In the genomic region with DNA sequence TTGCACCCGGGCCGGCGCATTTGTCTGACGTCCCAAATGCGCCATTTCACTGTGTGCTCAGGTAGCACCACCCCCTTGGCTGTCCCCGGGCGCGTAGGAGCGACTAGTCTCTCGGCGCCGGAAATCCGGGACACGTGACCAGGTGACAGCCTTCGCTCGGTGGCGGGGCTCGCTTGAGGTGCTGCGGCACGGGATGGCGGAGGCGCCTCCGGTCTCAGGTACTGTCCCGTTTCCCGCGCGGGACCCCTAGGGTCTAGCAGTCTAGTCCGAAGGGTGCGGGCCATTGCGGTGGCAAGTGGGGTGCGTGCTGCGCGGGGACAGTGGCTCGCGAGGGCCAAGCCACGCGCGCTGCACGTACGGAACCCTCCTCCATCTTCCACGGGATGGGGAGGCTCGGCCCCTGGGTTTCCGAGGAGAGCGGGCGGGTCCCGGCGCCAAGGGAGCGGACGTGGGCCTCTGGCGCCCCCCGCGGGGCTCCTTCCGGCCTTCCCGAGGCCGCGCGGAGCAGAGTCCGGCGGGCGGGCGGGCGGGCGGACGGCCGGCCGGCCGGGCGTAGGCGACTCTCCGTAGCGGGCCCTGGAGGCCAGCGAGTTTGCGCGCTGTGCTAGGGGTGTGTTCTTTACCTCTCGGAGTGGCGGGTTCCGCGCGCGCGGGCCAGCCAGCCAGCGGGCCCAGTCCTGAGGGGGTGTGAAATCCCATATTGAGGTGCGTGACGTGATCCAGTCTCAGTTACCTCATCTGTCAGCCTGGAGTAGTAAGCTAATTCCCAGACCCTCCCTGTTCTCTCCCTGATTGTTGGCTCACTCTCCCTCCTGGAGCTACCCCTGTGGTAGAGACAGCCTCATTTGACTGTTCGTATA, we compare ENCODE assay signal across 8 mouse cellular contexts. TPM values are rescaled to one million over a fixed set of nuclear protein-coding genes. Genes with fewer than 3 reads are reported as not detected.
DNase-seq lines count a peak whose midpoint lies in the region; ATAC-seq and TF ChIP-seq lines count a peak whose summit lies in the region.

A gene (plus strand): TSS at position 65 of the 860 bp plus-strand sequence.

- ATAC-seq in embryonic facial prominence, embryonic 13.5 days (ENCODE audit: insufficient number of reproducible peaks, insufficient read depth, low FRiP score, low TSS enrichment, low read depth): peak; percentile 91
- peak; percentile 95 for ATAC-seq in limb, embryonic 13.5 days (ENCODE audit: low FRiP score, low read depth)
- peak; percentile 97 for ATAC-seq in midbrain, embryonic 16.5 days

- peaks cover 23% of the 10 kb centered on the region for H3K36me3 ChIP-seq in embryonic facial prominence, embryonic 13.5 days
- H3K36me3 ChIP-seq in heart, adult 2 months (ENCODE audit: control insufficient read depth, insufficient read depth, low read length): no peaks in the 10 kb centered on the region
- peaks cover 23% of the 10 kb centered on the region for H3K36me3 ChIP-seq in limb, embryonic 13.5 days
- H3K36me3 ChIP-seq in midbrain, embryonic 16.5 days (ENCODE audit: control insufficient read depth, insufficient read depth, low read length): no peaks in the 10 kb centered on the region

- H3K79me2 ChIP-seq in heart, adult 2 months (replicated peaks; ENCODE audit: control insufficient read depth, insufficient read depth, low read length): 0 out of 2 replicates have a peak, but pooled peaks cover 3% of the 10 kb centered on the region

- peak; percentile 96 for DNase-seq in 3134 (ENCODE audit: extremely low read depth, insufficient read length, low spot score)
- peak; percentile 98 to 99 for DNase-seq in adrenal gland, postnatal 36 days
- peak; percentile 95 to 96 for DNase-seq in heart, adult 2 months
- DNase-seq in kidney, adult 8-10 months: peak; percentile 95
- DNase-seq in spleen, postnatal 10 days (ENCODE audit: low spot score in 2 of 2): peak; percentile 89 to 96

- peak within 1 kb of the TSS; percentile 98 for H3K4me3 ChIP-seq in embryonic facial prominence, embryonic 13.5 days
- peak within 1 kb of the TSS; percentile 89 for H3K4me3 ChIP-seq in heart, adult 2 months
- peak within 1 kb of the TSS; percentile 97 for H3K4me3 ChIP-seq in limb, embryonic 13.5 days
- H3K4me3 ChIP-seq in midbrain, embryonic 16.5 days (ENCODE audit: low read depth, low read length): peak within 1 kb of the TSS; percentile 91

- peaks cover 21% of the 10 kb centered on the region for H3K4me1 ChIP-seq in embryonic facial prominence, embryonic 13.5 days
- H3K4me1 ChIP-seq in heart, adult 2 months (ENCODE audit: control insufficient read depth, insufficient read depth, low read length): peaks cover 3% of the 10 kb centered on the region
- peaks cover 25% of the 10 kb centered on the region for H3K4me1 ChIP-seq in limb, embryonic 13.5 days
- peaks cover 18% of the 10 kb centered on the region for H3K4me1 ChIP-seq in midbrain, embryonic 16.5 days (ENCODE audit: control insufficient read depth, insufficient read depth, low read length)

- under 1% methylated on average over 70 of the region's 85 CpGs for WGBS in embryonic facial prominence, embryonic 13.5 days
- WGBS in heart, adult 2 months: 2% methylated on average over 76 of the region's 85 CpGs
- WGBS in limb, embryonic 13.5 days: under 1% methylated on average over 84 of the region's 85 CpGs
- under 1% methylated on average over 69 of the region's 85 CpGs for WGBS in midbrain, embryonic 16.5 days

- peak within 1 kb of the TSS; percentile 92 for H3K27ac ChIP-seq in embryonic facial prominence, embryonic 13.5 days
- peak within 1 kb of the TSS; percentile 93 for H3K27ac ChIP-seq in heart, adult 2 months
- peak within 1 kb of the TSS; percentile 93 for H3K27ac ChIP-seq in limb, embryonic 13.5 days
- peak within 1 kb of the TSS; percentile 90 for H3K27ac ChIP-seq in midbrain, embryonic 16.5 days (ENCODE audit: low read length)

- no peaks in the 10 kb centered on the region for H3K9me3 ChIP-seq in embryonic facial prominence, embryonic 13.5 days
- H3K9me3 ChIP-seq in limb, embryonic 13.5 days: no peaks in the 10 kb centered on the region
- no peaks in the 10 kb centered on the region for H3K9me3 ChIP-seq in midbrain, embryonic 16.5 days (replicated peaks; ENCODE audit: control insufficient read depth, low read length, poor library complexity, severe bottlenecking)

- TF ChIP-seq POLR2A in heart, adult 2 months (IDR thresholded peaks at IDR 0.05; ENCODE audit: insufficient read depth, low read depth, low read length): peak; percentile 80

- 0 out of 2 replicates have a peak, but pooled peaks have one; percentile 26 for TF ChIP-seq EP300 in heart, adult 2 months (IDR thresholded peaks at IDR 0.05; ENCODE audit: insufficient read depth, low read depth, low read length)

- TF ChIP-seq CTCF in heart, adult 2 months (IDR thresholded peaks at IDR 0.05): no peak

- peak within 1 kb of the TSS; percentile 90 for H3K9ac ChIP-seq in embryonic facial prominence, embryonic 13.5 days
- peak within 1 kb of the TSS; percentile 85 for H3K9ac ChIP-seq in heart, adult 2 months (ENCODE audit: low read depth, low read length)
- peak within 1 kb of the TSS; percentile 88 for H3K9ac ChIP-seq in limb, embryonic 13.5 days
- H3K9ac ChIP-seq in midbrain, embryonic 16.5 days (ENCODE audit: low read depth, low read length): peak within 1 kb of the TSS; percentile 85

- intact Hi-C loops in heart, adult 2 months (cut with DNase I): loop anchor here (1.0 to 10.0 kb wide), 3 partner anchors 23 to 306 kb away; a partner anchor contains a TSS

- H3K27me3 ChIP-seq in embryonic facial prominence, embryonic 13.5 days: no peaks in the 10 kb centered on the region
- H3K27me3 ChIP-seq in heart, adult 2 months (ENCODE audit: control insufficient read depth, insufficient read depth, low read length): no peaks in the 10 kb centered on the region
- H3K27me3 ChIP-seq in limb, embryonic 13.5 days: no peaks in the 10 kb centered on the region
- H3K27me3 ChIP-seq in midbrain, embryonic 16.5 days (ENCODE audit: control insufficient read depth, insufficient read depth, low read depth, low read length): no peaks in the 10 kb centered on the region

- peak within 1 kb of the TSS; percentile 71 for H3K4me2 ChIP-seq in embryonic facial prominence, embryonic 13.5 days
- peak within 1 kb of the TSS; percentile 76 for H3K4me2 ChIP-seq in limb, embryonic 13.5 days (replicated peaks)
- H3K4me2 ChIP-seq in midbrain, embryonic 16.5 days (ENCODE audit: low read length): peak within 1 kb of the TSS; percentile 73

RNA-seq across cellular contexts. Expression of the gene that starts here (rescaled TPM):
- total RNA-seq in adrenal gland, postnatal 36 days (2021): 10 to 100 TPM; 75.5 to 97.1 TPM
- 101 and 107 TPM in 2 replicates for polyA plus RNA-seq in embryonic facial prominence, embryonic 13.5 days (2015; fragmentation: Nextera tagmentation; extraction: Ambion mirVana)
- 10 to 100 TPM; 18.9 to 19.8 TPM for total RNA-seq in heart, adult 2 months (2021)
- 16.9 and 30.6 TPM in 2 replicates for polyA plus RNA-seq in heart, adult 2 months (2012; rRNA removed)
- polyA plus RNA-seq in limb, embryonic 13.5 days (2015; fragmentation: Nextera tagmentation; extraction: Ambion mirVana): 99.0 and 106 TPM in 2 replicates
- 115 and 120 TPM in 2 replicates for polyA plus RNA-seq in midbrain, embryonic 16.5 days (2015; fragmentation: Nextera tagmentation; extraction: Ambion mirVana)

Comparison
In these comparisons a context has a peak if more than half of its experiments do, and no peak if none do; other contexts are left out.
1. Peak in every context shown above with its lines: DNase-seq, ATAC-seq, H3K4me3 ChIP-seq and H3K27ac ChIP-seq.